Mouse (Mus musculus): ENCODE measurements around the gene Srgn. TPM values are rescaled to one million over a fixed set of nuclear protein-coding genes. Genes with fewer than 3 reads are reported as not detected.

Srgn gene
- total RNA-seq, 2 experiments from 2014 or later: 6.5 to 9.5 TPM

Other genes with a start within 250 kb of the Srgn start
- 100 to 1,000 TPM; 309 to 314 TPM for gene Hk1, start 147.5 kb downstream of the Srgn start, total RNA-seq (2021)
- gene Hkdc1, start 105.0 kb downstream of the Srgn start, total RNA-seq (2021): 1 to 10 TPM; 5.8 to 5.9 TPM
- gene 4930507D05Rik, start 78.0 kb downstream of the Srgn start, total RNA-seq (2021): 1 to 10 TPM; 2.7 to 3.0 TPM
- 10 to 100 TPM; 20.8 to 25.6 TPM for gene Supv3l1, start 77.7 kb downstream of the Srgn start, total RNA-seq (2021)
- 10 to 100 TPM; 46.3 to 47.9 TPM for gene Vps26a, start 40.6 kb downstream of the Srgn start, total RNA-seq (2021)
- 100 to 1,000 TPM; 140 to 143 TPM for gene Kif1bp, start 51.0 kb upstream of the Srgn start, total RNA-seq (2021)
- 10 to 100 TPM; 29.5 to 30.6 TPM for gene Ddx21, start 74.8 kb upstream of the Srgn start, total RNA-seq (2021)
- gene Ddx50, start 123.8 kb upstream of the Srgn start, total RNA-seq (2021): 10 to 100 TPM; 85.1 to 92.5 TPM
- gene Stox1, start 198.7 kb upstream of the Srgn start, total RNA-seq (2021): 1 to 10 TPM; 5.2 to 5.5 TPM